Mouse (Mus musculus) stomach, postnatal 0 days (tissue): ENCODE data around the gene Stx7.

ENCODE experiments used
- CTCF ChIP-seq: IDR thresholded peaks from 2 replicates; pipeline ENCODE4 v1.5.1; 2016; ENCODE audit warnings: antibody characterized with exemption, low read depth, mild to moderate bottlenecking, moderate library complexity
- EP300 ChIP-seq: optimal IDR thresholded peaks from 2 replicates; pipeline ENCODE3; 2016; ENCODE audit warnings: antibody characterized with exemption

- TF ChIP-seq EP300 (no peak), CTCF (no peak)
Measured at GRCm38 (mm10) chr10:24149135-24149781, at the start of gene Stx7.
